Mouse (Mus musculus) kidney, embryonic 14.5 days (tissue): ENCODE results near the gene Unc5cl. TPM values are rescaled to one million over a fixed set of nuclear protein-coding genes. Genes with fewer than 3 reads are reported as not detected.

Source experiments
- ATAC-seq: fragments of 200-750 bp; cut with Nextera tagmentation; 2 replicates; pipeline ENCODE4 v1.8.0; 2017; ENCODE audit warnings: moderate number of reproducible peaks, mild to moderate bottlenecking, moderate TSS enrichment, moderate library complexity; ENCODE audit not compliant: low FRiP score, low TSS enrichment
- H3K27ac ChIP-seq: fragments of 300-500 bp; sonication (generic); 2 replicates; pipeline ENCODE4 v1.5.1; 2014; ENCODE audit warnings: low read depth, mild to moderate bottlenecking, low read length, moderate library complexity, mixed read lengths
- H3K27me3 ChIP-seq: fragments of 300-500 bp; sonication (generic); 2 replicates; pipeline ENCODE4 v1.6.1; 2014; ENCODE audit warnings: mild to moderate bottlenecking, low read length; ENCODE audit not compliant: control insufficient read depth, insufficient read depth
- H3K36me3 ChIP-seq: fragments of 300-500 bp; sonication (generic); 2 replicates; pipeline ENCODE4 v1.6.1; 2014; ENCODE audit warnings: low read length, mixed read lengths; ENCODE audit not compliant: control insufficient read depth, insufficient read depth
- H3K4me1 ChIP-seq: fragments of 300-500 bp; sonication (generic); 2 replicates; pipeline ENCODE4 v1.6.1; 2014; ENCODE audit warnings: low read length, mixed read lengths; ENCODE audit not compliant: control insufficient read depth, insufficient read depth
- H3K4me2 ChIP-seq: fragments of 300-500 bp; sonication (generic); replicated peaks from 2 replicates; pipeline ENCODE4 v1.6.1; 2014; ENCODE audit warnings: low read depth, mild to moderate bottlenecking, low read length
- H3K4me3 ChIP-seq: fragments of 300-500 bp; sonication (generic); 2 replicates; pipeline ENCODE4 v1.5.1; 2014; ENCODE audit warnings: mild to moderate bottlenecking, low read length
- H3K9ac ChIP-seq: fragments of 300-500 bp; sonication (generic); 2 replicates; pipeline ENCODE4 v1.6.1; 2014; ENCODE audit warnings: low read depth, mild to moderate bottlenecking, low read length, moderate library complexity
- H3K9me3 ChIP-seq: fragments of 300-500 bp; sonication (generic); 2 replicates; pipeline ENCODE4 v1.6.1; 2016; ENCODE audit warnings: low read length; ENCODE audit not compliant: control insufficient read depth
- WGBS: fragments of 180-500 bp; shearing (Covaris S2); extraction: QIAGEN DNeasy Blood & Tissue Kit; methylation state at CpG from one replicate; pipeline ENCODE4 v1.1.7; 2014; 5-methylcytosine and 5-hydroxymethylcytosine counted together
- polyA plus RNA-seq: library from polyadenylated mRNA; unstranded; fragments of >200 nt; fragmentation: Nextera tagmentation; extraction: Ambion mirVana; gene quantifications from 2 replicates; pipeline ENCODE4 v1.2.1, GENCODE M21; 2014

Gene Unc5cl
- polyA plus RNA-seq, 1 experiment from 2014 or later = 4.7 TPM

- no peak for ATAC-seq
- 87% methylated on average over 4 of the region's 4 CpGs for WGBS
- H3K36me3 ChIP-seq = no peaks in the 10 kb centered on the region
These were observed 97.3 kb downstream of the Unc5cl start for GRCm38 (mm10) chr17:48551788-48552531.

GRCm38 (mm10) chr17:48552532-48552915, 97.8 kb downstream of the Unc5cl start:
- no peaks in the 10 kb centered on the region for H3K9me3 ChIP-seq
- H3K4me2 ChIP-seq = no peak overlapping the region
- no peaks in the 10 kb centered on the region for H3K36me3 ChIP-seq
- H3K27me3 ChIP-seq = no peaks in the 10 kb centered on the region
- no peak overlapping the region for H3K9ac ChIP-seq
- H3K4me1 ChIP-seq = no peaks in the 10 kb centered on the region
- H3K27ac ChIP-seq = no peak overlapping the region
- WGBS = 87% methylated on average over 3 of the region's 3 CpGs
- ATAC-seq = no peak
- no peak overlapping the region for H3K4me3 ChIP-seq

More at GRCm38 (mm10) chr17:48551788-48552531, 97.3 kb downstream of the Unc5cl start:
- H3K4me2 ChIP-seq = no peak overlapping the region
- no peak overlapping the region for H3K27ac ChIP-seq
- no peak overlapping the region for H3K4me3 ChIP-seq
- no peaks in the 10 kb centered on the region for H3K9me3 ChIP-seq
- H3K27me3 ChIP-seq = no peaks in the 10 kb centered on the region
- H3K4me1 ChIP-seq = no peaks in the 10 kb centered on the region
- H3K9ac ChIP-seq = no peak overlapping the region

DNA sequence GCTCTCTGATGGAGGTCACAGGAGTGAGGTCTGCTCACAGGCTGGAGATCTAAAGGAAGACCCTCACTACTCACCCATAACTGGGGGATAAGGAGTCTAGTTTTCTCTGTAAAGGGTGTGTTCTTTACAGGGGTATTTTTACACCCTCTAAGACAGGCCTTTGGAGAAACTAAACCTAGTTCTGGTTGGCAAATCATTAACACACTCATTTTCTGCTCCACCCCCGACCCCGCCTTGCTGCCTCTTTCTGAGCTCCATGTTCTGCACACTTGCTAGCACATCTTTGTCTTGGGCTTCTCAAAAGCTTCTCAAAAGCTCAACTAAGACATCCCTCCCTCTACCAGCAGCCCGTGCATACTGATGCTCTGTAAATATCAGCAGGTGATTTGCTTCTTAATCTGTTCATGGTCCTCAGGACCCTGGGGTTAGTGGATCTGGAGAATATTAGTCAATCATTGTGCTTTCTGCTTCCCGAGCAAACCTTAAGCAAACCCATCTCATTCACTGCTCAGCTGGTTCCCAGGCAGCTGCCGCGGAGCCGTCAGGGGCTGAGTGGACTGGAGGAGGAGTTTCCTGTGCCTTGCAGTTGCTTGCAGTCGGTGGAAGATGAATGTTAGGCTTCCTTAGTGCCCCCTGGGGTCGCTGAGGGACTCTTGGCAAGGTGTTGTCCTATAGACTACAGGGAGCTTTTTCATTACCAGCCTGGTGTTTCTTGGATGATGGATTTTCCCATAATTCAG, 101.7 kb downstream of the Unc5cl start:
- no peak overlapping the region for H3K4me3 ChIP-seq
- 23% methylated on average over 9 of the region's 9 CpGs for WGBS
- H3K36me3 ChIP-seq = no peaks in the 10 kb centered on the region
- no peaks in the 10 kb centered on the region for H3K4me1 ChIP-seq
- no peak overlapping the region for H3K9ac ChIP-seq
- peak; percentile 49; the same call in 1 of the 2 replicates for ATAC-seq
- no peaks in the 10 kb centered on the region for H3K9me3 ChIP-seq
- 0 out of 2 replicates have a peak overlapping the region, but pooled peaks have one; percentile 17 for H3K27ac ChIP-seq
- H3K27me3 ChIP-seq = no peaks in the 10 kb centered on the region
- no peak overlapping the region for H3K4me2 ChIP-seq

DNA sequence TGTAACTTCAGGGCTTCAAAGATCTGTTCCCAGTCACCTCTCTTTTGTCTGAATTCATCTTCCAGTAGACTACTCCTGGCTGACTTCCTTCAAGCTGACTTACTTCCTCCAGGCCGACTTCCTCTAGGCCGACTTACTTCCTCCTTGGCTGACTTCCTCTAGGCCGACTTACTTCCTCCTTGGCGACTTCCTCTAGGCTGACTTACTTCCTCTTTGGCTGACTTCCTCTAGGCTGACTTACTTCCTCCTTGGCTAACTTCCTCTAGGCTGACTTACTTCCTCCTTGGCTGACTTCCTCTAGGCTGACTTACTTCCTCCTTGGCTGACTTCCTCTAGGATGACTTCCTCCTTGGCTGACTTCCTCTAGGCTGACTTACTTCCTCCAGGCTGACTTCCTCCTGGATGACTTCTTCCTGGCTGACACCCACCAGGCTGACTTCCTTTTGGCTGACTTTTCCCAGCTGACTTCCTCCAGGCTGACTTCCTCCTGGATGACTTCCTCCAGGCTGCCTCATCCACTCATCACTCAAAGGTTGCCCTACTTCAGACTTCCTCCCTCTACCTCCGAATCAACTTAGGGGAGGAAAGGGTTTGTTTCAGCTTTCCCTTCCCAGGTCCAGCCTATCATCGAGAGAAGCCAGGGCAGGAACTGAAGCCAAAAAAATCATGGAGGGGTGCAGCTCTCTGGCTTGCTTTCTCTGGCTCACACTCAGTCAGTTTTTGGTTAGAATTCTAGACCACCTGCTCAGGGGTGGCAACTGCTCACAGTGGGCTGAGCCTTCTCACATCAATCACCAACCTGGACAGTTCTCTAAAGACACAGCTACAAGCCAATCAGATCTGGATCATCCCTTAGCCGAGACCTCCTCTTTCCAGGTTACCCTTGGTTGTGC, 103.4 kb downstream of the Unc5cl start:
- no peak overlapping the region for H3K4me2 ChIP-seq
- H3K4me3 ChIP-seq = no peak overlapping the region
- H3K27me3 ChIP-seq = no peaks in the 10 kb centered on the region
- 85% methylated on average over 7 of the region's 7 CpGs for WGBS
- no peaks in the 10 kb centered on the region for H3K36me3 ChIP-seq
- H3K4me1 ChIP-seq = no peaks in the 10 kb centered on the region
- H3K9ac ChIP-seq = no peak overlapping the region
- no peak overlapping the region for H3K27ac ChIP-seq
- no peaks in the 10 kb centered on the region for H3K9me3 ChIP-seq
- ATAC-seq = no peak

DNA sequence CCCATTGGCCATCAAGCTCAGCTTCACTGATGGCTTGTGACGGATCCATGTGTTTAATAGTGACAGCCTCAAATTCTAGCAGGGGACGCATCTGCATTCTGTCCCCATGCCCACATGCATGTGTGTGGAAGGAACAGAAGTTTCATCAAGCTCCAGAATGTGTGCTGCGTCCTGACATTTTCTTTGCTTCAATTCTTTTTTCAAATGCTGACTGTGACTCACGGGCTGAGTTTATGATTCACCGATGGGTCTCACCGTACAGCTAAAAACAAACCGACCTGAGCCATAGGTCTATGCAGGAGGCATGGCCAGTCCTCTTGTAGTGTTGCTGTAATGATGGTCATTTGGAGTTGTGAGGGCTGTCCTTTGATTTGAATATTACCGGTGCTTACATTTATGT, 110.2 kb downstream of the Unc5cl start:
- Histone ChIP-seq H3K4me2 (no peak overlapping the region), H3K4me1 (no peaks in the 10 kb centered on the region), H3K9ac (no peak overlapping the region), H3K27ac (no peak overlapping the region), H3K27me3 (no peaks in the 10 kb centered on the region), H3K36me3 (no peaks in the 10 kb centered on the region), H3K4me3 (no peak overlapping the region), H3K9me3 (no peaks in the 10 kb centered on the region)
- 88% methylated on average over 8 of the region's 8 CpGs for WGBS
- ATAC-seq = no peak

DNA sequence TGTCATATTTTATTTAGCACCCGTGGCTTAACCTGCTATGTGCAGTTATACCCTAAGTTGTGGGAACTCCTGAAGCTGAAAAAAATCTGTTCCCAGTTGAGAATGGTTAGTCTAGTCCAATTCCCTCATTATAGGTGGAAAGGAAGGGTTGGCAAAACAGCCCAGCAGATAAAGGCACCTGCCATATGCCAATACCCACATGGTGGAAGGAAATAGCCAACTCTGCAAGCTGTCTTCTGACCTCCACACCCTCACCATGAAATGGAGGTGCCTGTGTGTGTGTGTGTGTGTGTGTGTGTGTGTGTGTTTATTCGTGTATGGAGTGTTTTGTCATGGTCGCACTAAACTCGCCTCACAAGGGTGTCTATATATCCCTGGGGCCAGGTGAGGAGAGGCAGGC, 115.0 kb downstream of the Unc5cl start:
- WGBS = 80% methylated on average over 4 of the region's 4 CpGs
- ATAC-seq = no peak
- no peak overlapping the region for H3K4me2 ChIP-seq
- H3K36me3 ChIP-seq = no peaks in the 10 kb centered on the region
- no peak overlapping the region for H3K27ac ChIP-seq
- H3K4me1 ChIP-seq = no peaks in the 10 kb centered on the region
- H3K27me3 ChIP-seq = no peaks in the 10 kb centered on the region
- H3K9ac ChIP-seq = no peak overlapping the region
- H3K4me3 ChIP-seq = no peak overlapping the region
- no peaks in the 10 kb centered on the region for H3K9me3 ChIP-seq

DNA sequence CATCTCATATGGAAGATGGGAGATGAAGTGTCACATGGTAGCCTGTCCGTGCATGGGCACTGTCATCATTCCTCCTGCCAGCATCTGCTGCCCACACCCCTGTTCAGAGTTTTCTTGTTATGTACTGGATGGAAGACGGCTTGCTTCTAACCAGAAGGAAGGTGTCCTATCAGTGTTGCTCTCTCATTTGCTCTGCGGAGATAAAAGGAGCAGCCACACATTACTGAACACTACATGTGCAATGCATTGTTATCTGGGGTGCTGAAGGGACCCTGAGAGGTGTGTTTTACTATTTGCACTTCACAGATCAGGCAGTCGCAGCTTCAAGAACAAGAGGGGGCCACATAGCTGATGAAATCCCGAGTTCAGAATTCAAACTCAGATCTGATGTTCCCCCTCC, 126.5 kb downstream of the Unc5cl start:
- no peak overlapping the region for H3K9ac ChIP-seq
- 90% methylated on average over 5 of the region's 5 CpGs for WGBS
- H3K36me3 ChIP-seq = no peaks in the 10 kb centered on the region
- no peak overlapping the region for H3K4me2 ChIP-seq
- ATAC-seq = no peak
- H3K4me1 ChIP-seq = peaks cover 4% of the 10 kb centered on the region; the same call in 1 of the 2 replicates
- no peaks in the 10 kb centered on the region for H3K27me3 ChIP-seq
- no peak overlapping the region for H3K4me3 ChIP-seq
- H3K9me3 ChIP-seq = no peaks in the 10 kb centered on the region
- H3K27ac ChIP-seq = no peak overlapping the region

- no peaks in the 10 kb centered on the region for H3K9me3 ChIP-seq
- H3K4me2 ChIP-seq = peak overlapping the region; percentile 35
- WGBS = 34% methylated on average over 14 of the region's 14 CpGs
- no peaks in the 10 kb centered on the region for H3K27me3 ChIP-seq
- H3K9ac ChIP-seq = no peak overlapping the region
- no peaks in the 10 kb centered on the region for H3K36me3 ChIP-seq
- peaks cover 4% of the 10 kb centered on the region; the same call in 1 of the 2 replicates for H3K4me1 ChIP-seq
- H3K4me3 ChIP-seq = peak overlapping the region; percentile 15
- no peak for ATAC-seq
- H3K27ac ChIP-seq = no peak overlapping the region
These were observed 127.8 kb downstream of the Unc5cl start for GRCm38 (mm10) chr17:48582486-48582990.
